Mouse (Mus musculus) spleen, adult 12 weeks (tissue): ENCODE measurements around the gene Olfr141.

Experiments used
- DNase-seq: peaks from one replicate; pipeline ENCODE4 v3.0.0; 2022; ENCODE audit warnings: low spot score

Gene Olfr141

GRCm38 (mm10) chr2:86809918-86810317 lies at the start of gene Olfr141:
TSS of gene Olfr141 (minus strand) at chr2:86810018.
- DNase-seq: no peak

GRCm38 (mm10) chr2:86851596-86851995 lies 41.8 kb upstream of the Olfr141 start, which contains the start of gene Olfr1095:
TSS of gene Olfr1095 (minus strand) at chr2:86851696.
- no peak for DNase-seq

GRCm38 (mm10) chr2:86824363-86824762 lies 14.5 kb upstream of the Olfr141 start, which contains the start of gene Olfr1094:
TSS of gene Olfr1094 (plus strand) at chr2:86824663.
- DNase-seq: no peak

GRCm38 (mm10) chr2:86782179-86782578 lies 27.6 kb downstream of the Olfr141 start, which contains the start of gene Olfr1093:
TSS of gene Olfr1093 (plus strand) at chr2:86782479.
- no peak for DNase-seq

GRCm38 (mm10) chr2:86761050-86761449 lies 48.8 kb downstream of the Olfr141 start:
- DNase-seq: no peak

- no peak for DNase-seq
Measured at GRCm38 (mm10) chr2:86758893-86759292, 50.9 kb downstream of the Olfr141 start, which contains the start of gene Olfr1090. TSS of gene Olfr1090 (minus strand) at chr2:86758993.
